ENCODE assay signal across 19 mouse cellular contexts in the genomic region with DNA sequence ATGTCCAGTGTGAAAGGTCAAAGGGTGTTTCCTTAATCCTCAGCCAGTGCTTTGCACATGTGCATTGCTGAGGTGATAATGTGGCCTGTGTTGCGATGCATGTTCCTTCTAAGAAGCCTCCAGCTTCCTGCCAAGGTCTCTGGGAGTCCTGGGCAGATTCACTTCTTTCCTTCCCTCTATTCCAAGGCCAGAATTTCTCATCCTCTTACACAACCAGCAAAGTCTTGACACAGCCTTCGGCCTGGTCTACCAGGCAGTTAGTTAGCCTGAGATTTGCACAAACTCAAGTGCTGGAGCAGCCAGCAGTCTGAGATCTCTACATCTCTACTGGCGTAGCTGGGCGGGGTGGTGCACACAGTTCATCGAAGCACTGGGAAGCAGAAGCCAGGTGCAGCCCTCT.
"Had no signal": no experiment of that assay in that cellular context is flagged by ENCODE, and none has a peak within 500 bp of the region (broad histone marks: within the 10 kb centered on the region; RNA-seq: fewer than 3 reads in every experiment).

No protein-coding gene starts in this region.

- H3K36me3 ChIP-seq: limb, embryonic 13.5 days; liver, embryonic 15.5 days; midbrain, embryonic 10.5 days; neural tube, embryonic 15.5 days had no signal

- DNase-seq: kidney, adult 11 months; kidney, adult 9 months; kidney, postnatal 36 days; layer of hippocampus, adult 9-11 months; layer of hippocampus, postnatal 36 days; lung, adult 2 months; lung, postnatal 36 days; midbrain, embryonic 14.5 days; right cerebral cortex, postnatal 4 days; thymus, adult 2 months; thymus, postnatal 36 days had no signal

- H3K4me3 ChIP-seq: limb, embryonic 13.5 days; liver, embryonic 15.5 days; midbrain, embryonic 10.5 days; myocyte; neural tube, embryonic 15.5 days had no signal

- H3K27me3 ChIP-seq: limb, embryonic 13.5 days; liver, embryonic 15.5 days had no signal

- H3K27ac ChIP-seq: kidney, postnatal 0 days; limb, embryonic 13.5 days; liver, embryonic 15.5 days; midbrain, embryonic 10.5 days; neural tube, embryonic 15.5 days had no signal

- H3K4me2 ChIP-seq: limb, embryonic 13.5 days; liver, embryonic 11.5 days; liver, embryonic 15.5 days; neural tube, embryonic 15.5 days had no signal

- H3K9me3 ChIP-seq: limb, embryonic 13.5 days; liver, embryonic 15.5 days; midbrain, embryonic 10.5 days; neural tube, embryonic 15.5 days had no signal

- H3K9ac ChIP-seq: limb, embryonic 13.5 days; liver, embryonic 15.5 days; neural tube, embryonic 15.5 days had no signal

- ATAC-seq: lung, postnatal 0 days had no signal
